Mouse (Mus musculus): ENCODE measurements around the gene F10.

- TF ChIP-seq CTCF (IDR thresholded peaks at IDR 0.05; ENCODE audit: low read depth, low read length), result peak; percentile 42
- no peak for TF ChIP-seq POLR2A (IDR thresholded peaks at IDR 0.05; ENCODE audit: insufficient read depth, low read length)
- no peak for TF ChIP-seq EP300 (IDR thresholded peaks at IDR 0.05; ENCODE audit: insufficient read depth, low read depth, low read length)
Observed at GRCm38 (mm10) chr8:13010313-13010712, 26.8 kb upstream of the F10 start.

All from ES-Bruce4 (cell line).